Mouse (Mus musculus) mouse trophoblast stem cell (cell line): ENCODE results near the gene Pcsk4.

Experiments
- in situ Hi-C, 2 experiments: fragments of 300-500 bp; cut with MseI, MboI; formaldehyde crosslinking; loops; 2 replicates in 1 of 2; 3 replicates in 1 of 2; pipeline ENCODE4 v1.15.1; 2025

Pcsk4 gene

GRCm38 (mm10) chr10:80329273-80330081 lies at the start of gene Pcsk4, which contains the start of gene Reep6:
Gene Pcsk4 (minus strand): TSS chr10:80329498.
Gene Reep6 (plus strand): TSS chr10:80329953.
- in situ Hi-C loops, result no loop called here

DNA sequence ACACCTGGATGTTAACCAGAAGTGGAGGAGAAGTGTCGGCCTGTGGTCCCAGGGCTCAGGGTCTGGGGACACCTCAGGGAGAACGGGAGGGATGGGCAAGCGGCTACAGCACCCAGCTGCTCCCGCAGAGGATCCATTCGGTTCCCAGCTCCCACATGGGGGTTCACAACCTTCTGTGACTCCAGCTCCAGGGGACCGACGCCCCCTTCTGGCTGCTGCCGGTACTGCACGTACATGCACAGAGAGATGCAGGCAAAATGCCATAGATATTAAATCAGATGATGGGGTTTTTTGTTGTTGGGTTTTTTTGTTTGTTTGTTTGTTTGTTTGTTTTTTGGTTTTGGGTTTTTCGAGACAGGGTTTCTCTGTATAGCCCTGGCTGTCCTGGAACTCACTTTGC lies 48.4 kb upstream of the Pcsk4 start:
- in situ Hi-C loops, result no loop called here

GRCm38 (mm10) chr10:80376160-80376559 lies 46.9 kb upstream of the Pcsk4 start:
- in situ Hi-C loops, result no loop called here

DNA sequence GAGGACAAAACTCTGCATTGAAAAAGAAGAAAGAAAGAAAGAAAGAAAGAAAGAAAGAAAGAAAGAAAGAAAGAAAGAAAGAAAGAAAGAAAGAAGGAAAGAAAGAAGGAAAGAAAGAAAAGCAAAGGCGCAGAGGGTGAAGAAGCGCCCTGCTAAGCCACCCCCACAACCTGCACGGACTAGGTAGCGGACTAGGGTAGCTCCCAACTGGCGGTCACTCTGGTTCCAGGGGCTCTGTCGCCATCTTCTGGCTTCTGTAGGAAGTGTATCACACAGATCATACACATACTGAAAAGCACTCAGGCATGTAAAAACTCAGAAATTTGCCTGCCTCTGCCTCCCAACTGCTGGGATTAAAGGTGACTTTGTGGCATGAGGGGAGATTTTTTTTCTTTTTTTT lies 44.8 kb upstream of the Pcsk4 start:
- in situ Hi-C loops, result no loop called here

DNA sequence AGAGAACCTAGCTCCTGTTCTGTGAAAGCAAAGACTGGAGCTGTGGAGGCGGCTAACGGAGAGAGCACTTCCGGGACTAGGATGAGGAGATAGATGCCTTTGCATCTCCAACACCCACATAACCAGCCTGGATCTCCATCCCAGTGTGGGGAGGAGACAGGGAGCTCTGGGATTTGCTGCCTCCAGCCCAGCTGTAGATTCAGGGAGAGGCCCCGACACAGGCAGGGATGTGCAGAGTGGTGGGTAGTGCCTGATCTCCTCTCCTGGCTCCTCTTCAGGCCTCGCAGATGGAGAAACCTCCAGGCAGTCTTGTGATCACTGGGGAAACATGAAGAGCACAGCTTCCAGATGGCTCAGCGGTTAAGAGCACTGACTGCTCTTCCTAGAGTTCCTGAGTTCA lies 43.4 kb upstream of the Pcsk4 start:
- in situ Hi-C loops, result no loop called here

GRCm38 (mm10) chr10:80371983-80372382 lies 42.7 kb upstream of the Pcsk4 start:
- in situ Hi-C loops, result no loop called here

DNA sequence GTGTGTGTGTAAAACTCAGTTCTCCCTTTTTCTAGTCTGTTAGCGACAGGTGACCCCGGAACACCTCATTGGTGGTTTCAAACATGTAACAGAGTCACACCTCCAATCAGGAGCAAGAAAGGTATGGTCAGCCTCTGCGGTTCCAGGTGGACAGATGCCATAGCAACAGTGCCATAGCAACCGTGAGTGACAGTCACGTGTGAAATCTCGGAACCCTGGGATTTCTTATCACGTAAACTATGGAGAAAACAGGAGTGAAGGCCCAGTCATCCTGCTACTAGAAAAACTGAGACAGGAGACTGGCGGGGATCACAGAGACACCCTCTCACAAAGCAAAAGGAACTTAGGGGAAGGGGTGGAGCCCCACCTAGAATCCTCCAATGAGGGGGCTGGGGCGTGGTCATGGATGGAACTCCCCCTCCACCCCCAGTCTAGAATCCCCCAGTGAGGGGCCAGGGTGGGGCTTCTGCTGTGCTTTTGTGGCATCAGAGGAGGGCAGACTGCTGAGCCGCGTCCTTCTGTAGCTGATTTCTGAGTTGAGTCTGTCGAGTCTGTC lies 42.2 kb upstream of the Pcsk4 start:
- in situ Hi-C loops, result no loop called here

DNA sequence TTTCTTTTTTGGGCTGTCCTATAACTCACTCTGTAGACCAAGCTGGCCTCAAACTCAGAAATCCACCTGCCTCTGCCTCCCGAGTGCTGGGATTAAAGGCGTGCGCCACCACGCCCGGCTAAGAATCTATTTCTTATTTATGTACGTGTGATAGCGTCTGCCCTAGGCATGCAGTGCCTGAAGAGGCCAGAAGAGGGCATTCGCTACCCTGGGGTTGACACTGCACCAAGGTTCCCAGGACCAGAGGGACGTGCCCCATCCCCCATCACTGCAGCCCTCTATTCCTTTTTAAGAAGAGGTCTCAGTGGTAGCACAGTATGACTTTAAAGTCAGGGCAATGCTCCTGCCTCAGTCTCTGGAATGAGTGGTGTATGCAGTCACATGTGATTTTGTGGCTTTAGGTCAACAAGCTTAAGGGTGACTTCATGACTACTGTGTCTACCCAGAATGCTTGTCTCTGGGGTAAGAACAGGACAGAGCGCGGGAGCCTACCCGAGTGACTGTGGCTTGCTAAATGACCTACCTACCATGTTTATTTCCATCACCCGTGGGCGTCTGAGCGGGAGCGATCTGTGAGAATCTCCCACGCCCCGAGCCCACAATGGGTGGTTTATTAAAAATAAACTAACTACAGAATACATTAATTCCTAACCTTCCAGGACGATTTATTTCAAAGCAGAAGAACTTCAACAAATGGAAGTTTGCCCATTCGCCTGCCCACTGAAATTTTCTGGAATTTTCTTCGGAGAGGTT lies 40.9 kb upstream of the Pcsk4 start:
- in situ Hi-C loops, result no loop called here

- in situ Hi-C loops, result no loop called here
These were observed 39.1 kb upstream of the Pcsk4 start for GRCm38 (mm10) chr10:80368392-80368791.

- in situ Hi-C loops, result no loop called here
These were observed 38.7 kb upstream of the Pcsk4 start for GRCm38 (mm10) chr10:80367954-80368353.

DNA sequence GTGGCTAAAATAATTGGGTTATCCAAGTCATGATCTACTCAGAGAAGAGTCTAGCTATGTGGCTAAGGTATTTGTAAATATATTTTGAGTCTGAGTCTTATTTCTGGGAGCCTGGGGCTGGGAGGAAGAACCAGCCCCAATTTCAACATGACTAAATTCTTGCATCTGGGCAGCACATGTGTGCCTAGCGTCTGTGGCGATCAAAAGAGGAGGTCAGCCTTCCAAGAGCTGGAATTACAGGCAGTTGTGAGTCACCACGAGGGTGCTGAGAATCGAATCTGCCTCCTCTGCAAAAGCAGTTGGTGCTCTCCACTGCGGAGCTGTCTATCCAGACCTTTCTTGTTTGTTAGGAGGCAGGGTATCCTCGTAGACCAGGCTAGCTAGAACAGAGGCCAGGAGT lies 36.4 kb upstream of the Pcsk4 start:
- in situ Hi-C loops, result no loop called here

GRCm38 (mm10) chr10:80363734-80364133 lies 34.4 kb upstream of the Pcsk4 start:
- in situ Hi-C loops, result no loop called here

- in situ Hi-C loops, result no loop called here
These were observed 28.8 kb upstream of the Pcsk4 start for GRCm38 (mm10) chr10:80357994-80358639.

DNA sequence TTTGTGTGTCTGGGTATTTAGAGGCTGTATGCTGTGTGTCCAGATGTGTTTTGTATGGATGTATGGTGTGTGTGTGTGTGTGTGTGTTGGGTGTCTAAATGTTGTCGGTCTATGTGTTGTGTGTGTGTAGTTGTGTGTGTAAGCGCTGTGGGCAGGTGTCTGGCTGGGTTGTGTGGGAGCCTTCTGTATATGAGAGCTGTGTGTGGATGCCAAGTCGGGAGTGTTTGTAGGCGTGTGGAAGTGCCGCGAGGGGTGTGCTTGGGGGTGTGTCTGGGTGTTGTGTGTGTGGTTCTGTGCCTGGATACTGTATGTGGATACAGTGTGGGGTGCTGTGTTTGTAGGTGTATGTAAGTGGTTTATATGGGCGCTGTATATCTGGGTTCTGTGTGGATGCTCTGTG lies 28.0 kb upstream of the Pcsk4 start:
- in situ Hi-C loops, result no loop called here

DNA sequence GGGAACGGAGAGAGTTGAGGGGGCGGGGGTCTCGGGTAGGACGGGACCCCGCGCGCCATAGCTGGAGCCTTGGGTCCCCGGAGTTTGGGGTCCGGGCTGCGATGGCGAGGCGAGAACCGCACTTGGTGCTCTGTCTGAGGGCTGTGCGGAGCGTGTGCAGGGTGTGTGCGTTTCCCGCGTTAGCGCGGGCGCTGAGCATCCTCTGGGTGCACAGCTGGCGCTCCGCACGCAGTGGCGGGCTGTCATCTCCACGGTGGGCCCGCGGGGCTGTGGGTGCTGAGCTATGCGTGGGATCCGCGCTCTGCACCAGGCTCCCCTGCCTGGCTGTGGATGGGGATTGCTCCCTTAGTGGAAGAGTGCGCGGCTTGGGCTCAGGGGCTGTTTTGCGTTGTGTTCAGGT lies 27.4 kb upstream of the Pcsk4 start:
- in situ Hi-C loops, result no loop called here

GRCm38 (mm10) chr10:80356001-80356682 lies 26.8 kb upstream of the Pcsk4 start, which contains the start of gene Plk5:
Gene Plk5 (plus strand): TSS chr10:80356459.
- in situ Hi-C loops, result no loop called here

- in situ Hi-C loops, result no loop called here
These were observed 26.1 kb upstream of the Pcsk4 start for GRCm38 (mm10) chr10:80355431-80355830.

GRCm38 (mm10) chr10:80352727-80353126 lies 23.4 kb upstream of the Pcsk4 start:
- in situ Hi-C loops, result no loop called here

GRCm38 (mm10) chr10:80351896-80352295 lies 22.6 kb upstream of the Pcsk4 start:
- in situ Hi-C loops, result no loop called here

GRCm38 (mm10) chr10:80350292-80350691 lies 21.0 kb upstream of the Pcsk4 start:
- in situ Hi-C loops, result no loop called here

- in situ Hi-C loops, result no loop called here
These were observed 19.7 kb upstream of the Pcsk4 start for GRCm38 (mm10) chr10:80348981-80349380.
